Mouse (Mus musculus): ENCODE data around the gene Spata31d1b.
"Not testable (repeated sequence)": the region's sequence is repeated elsewhere in the genome, so short reads cannot be mapped to it uniquely, and the experiment has no call there.

The Spata31d1b gene

DNA sequence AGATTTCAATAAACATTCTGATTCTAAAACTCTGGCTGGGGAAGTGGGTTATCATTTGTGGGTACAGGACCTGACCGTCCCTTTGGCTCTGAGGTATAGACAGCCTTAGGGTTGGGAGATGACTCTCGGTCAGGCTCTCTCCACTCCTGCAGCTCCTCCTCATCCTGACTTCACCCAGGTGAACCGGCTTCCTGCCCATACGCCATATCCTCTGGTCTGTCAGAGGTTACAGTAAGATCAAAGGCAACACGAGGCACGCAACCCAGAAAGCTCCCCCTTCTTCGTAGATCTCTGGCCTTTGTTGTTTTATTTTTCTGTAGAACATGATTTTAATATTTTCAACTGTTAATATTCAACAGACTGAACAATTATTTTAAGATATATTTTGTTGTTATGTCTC lies 16.3 kb upstream of the Spata31d1b start:
- DNase-seq (ENCODE audit: low spot score), result no peak

DNA sequence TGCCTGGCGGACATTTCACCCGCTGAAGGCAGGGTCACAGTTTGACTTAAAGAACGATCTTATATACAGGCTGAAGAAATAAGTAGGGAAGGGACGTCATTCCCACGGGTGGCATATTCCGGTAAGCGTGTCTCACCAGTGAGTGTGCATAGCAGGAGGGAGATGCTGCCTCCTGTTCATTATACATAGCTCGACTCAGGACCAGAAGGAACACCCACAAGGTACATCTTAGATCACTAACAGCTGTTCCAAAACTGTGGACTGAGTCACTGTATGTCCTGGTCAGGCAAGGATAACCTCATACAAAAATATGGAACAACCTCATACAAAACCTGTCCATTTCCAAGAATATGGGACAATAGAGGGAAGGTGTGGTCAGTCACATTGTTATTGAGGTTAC lies 13.0 kb upstream of the Spata31d1b start:
- DNase-seq (ENCODE audit: low spot score), result no peak

- not testable (repeated sequence) for DNase-seq (ENCODE audit: low spot score)
Measured at GRCm38 (mm10) chr13:59700137-59700536, 11.9 kb upstream of the Spata31d1b start.

DNA sequence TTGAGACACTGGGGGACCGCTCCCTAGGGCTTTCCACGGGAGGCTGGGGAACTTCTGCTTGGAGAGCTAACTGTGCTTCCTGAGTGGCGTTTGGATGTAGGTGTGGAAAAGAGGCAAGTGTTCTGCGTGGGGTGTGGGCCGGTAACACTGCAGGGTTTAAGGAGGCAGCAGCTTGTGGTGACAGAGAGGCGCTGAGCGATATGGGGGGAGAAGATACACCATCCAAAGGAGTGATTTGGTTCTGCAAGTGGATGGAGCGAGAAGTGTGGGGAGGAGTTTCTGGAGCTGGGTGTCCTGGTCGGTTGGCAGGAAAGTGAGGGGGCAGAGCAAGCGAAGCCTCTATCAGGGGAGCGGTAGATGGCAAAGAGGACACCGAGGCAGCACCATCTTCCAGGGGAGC lies 8.6 kb upstream of the Spata31d1b start:
- DNase-seq (ENCODE audit: low spot score), result no peak

- no peak for DNase-seq (ENCODE audit: low spot score)
Measured at GRCm38 (mm10) chr13:59704562-59704961, 7.5 kb upstream of the Spata31d1b start.

- DNase-seq (ENCODE audit: low spot score), result no peak
Measured at GRCm38 (mm10) chr13:59710230-59710629, 1.9 kb upstream of the Spata31d1b start, which contains the start of gene Spata31d1a. Gene Spata31d1a (minus strand): TSS chr13:59710330.

- no peak for DNase-seq (ENCODE audit: low spot score)
Measured at GRCm38 (mm10) chr13:59713710-59714109, 1.6 kb downstream of the Spata31d1b start.

DNA sequence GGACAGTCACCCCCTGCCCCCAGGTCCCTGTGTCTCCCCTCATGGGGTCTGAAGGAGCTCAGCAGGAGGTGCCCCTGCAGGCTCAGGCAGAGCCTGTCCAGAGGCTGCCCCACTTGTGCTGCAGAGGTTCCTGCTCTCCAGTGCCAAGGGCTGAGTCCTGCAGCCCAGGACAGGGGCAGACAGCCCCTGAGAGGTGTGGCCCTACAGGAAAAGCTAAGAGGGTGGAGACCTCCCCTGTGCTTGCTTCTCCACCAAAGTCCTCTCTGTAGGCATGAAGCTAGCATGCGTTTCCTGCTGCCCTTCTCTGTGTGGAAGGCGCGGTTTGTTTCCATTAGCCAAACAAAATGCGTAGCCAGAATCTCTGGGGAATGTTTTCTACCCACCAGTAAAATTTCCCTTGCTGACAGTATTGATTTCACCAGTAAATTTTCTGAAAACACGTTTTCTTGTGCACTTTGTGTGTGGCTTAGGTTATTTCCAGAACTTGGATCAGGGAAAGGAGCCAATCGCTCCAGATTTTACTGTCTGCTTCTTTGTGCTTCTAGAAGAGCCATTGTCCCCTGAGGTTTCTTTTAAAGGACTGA lies 6.9 kb downstream of the Spata31d1b start:
- not testable (repeated sequence) for DNase-seq (ENCODE audit: low spot score)

DNA sequence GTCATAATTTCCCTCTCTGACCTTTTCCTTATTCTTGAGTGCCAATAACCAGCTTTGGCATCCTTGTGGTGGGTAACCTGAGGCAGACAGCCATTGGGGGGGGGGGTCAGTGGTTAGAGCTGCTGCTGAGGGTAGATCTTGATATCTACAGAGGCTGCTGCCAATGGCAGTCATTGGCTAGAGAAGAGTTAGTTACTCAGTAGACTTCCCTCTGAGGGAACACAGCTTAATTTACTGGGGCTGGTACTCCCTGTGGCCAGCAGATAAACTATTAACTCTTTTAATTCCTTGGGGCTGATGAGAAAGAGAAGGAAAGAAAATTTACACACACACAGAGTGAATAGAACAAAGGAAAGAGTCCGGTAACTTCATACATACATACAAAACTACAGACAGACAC lies 7.4 kb downstream of the Spata31d1b start:
- no peak for DNase-seq (ENCODE audit: low spot score)

- not testable (repeated sequence) for DNase-seq (ENCODE audit: low spot score)
Measured at GRCm38 (mm10) chr13:59722089-59722488, 10.0 kb downstream of the Spata31d1b start.

- no peak for DNase-seq (ENCODE audit: low spot score)
Measured at GRCm38 (mm10) chr13:59726139-59726867, 14.2 kb downstream of the Spata31d1b start.

GRCm38 (mm10) chr13:59728378-59729093 lies 16.5 kb downstream of the Spata31d1b start:
- peak; percentile 71 for DNase-seq (ENCODE audit: low spot score)

DNA sequence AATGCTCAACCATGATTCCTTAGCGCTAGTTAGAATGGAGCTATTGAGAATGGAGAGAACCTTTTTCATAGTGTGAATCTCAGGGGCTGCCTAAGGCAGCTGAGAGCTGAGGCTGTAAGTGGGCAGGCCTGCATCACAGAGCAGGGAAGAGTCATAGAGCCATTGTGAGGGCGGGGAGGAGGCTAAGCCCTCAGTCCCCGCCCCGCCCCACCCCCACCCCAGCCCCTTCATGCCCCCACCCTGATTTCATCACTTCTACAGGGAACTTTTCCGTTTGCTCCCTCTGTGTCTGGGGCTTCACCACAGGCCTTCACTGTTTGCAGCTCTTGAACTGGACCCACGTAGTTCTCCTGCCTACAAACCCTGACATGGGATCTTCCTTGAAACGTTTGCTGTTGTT lies 19.6 kb downstream of the Spata31d1b start, which contains the start of gene Spata31d1d:
Gene Spata31d1d (minus strand): TSS at position 101 of the 400 bp plus-strand sequence.
- DNase-seq (ENCODE audit: low spot score), result no peak

- DNase-seq (ENCODE audit: low spot score), result no peak
Measured at GRCm38 (mm10) chr13:59733936-59734335, 21.9 kb downstream of the Spata31d1b start.

GRCm38 (mm10) chr13:59734347-59734746 lies 22.3 kb downstream of the Spata31d1b start:
- DNase-seq (ENCODE audit: low spot score), result not testable (repeated sequence)

DNA sequence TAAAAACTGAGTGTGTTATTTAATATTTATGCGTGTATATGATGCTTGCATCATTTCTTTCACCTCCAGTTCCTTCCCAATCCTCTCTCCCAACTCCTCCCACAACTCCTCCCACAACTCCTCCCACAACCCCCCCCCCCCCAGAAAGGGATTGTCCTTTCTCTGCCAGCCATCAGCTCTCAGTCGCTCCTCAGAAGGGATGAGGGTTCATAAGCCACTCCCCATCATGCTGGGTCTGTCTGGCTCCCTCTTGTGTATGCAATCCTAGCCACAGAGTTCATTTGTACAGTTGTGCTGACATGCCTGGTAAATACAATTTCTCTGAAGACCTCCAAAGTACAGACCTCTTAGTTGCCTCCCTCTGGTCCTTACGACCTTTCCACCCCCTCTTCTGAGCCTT lies 23.1 kb downstream of the Spata31d1b start:
- DNase-seq (ENCODE audit: low spot score), result no peak

DNA sequence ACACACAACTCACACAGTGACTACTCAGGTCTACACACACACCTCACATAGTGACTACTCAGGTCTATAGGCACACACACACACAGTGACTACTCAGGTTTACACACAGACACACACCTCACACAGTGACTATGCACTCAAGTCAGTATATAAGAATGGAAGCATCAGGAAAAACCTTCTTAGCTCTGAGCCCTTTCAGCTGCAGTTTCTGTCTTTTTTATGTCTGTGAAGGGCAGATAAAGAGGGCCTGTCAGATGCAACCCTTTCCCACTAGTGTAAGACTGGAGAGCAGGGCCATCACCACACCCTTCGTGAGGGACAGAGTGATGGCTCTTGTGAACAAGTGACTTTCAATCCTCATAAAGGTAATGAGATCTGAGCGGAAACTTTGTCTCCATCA lies 26.4 kb downstream of the Spata31d1b start:
- DNase-seq (ENCODE audit: low spot score), result no peak

DNA sequence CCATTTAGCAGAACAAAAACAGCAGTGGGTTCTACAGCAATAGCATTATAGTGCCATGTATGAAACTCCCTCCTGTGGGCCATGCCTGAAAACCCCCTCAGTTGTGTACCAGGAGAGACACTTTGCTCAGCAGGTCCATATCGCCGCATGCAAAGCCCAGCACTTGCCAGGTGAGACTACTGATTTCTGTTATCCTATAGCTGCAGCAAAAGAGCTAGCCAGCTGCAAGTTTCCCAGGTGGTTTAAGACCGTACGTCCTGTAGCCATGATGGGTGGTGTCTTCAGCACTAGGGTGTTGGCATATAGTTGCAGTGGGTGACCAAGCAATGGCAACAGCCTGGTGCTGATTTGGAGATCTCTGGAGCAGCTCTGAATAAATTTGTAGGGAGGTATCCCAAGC lies 27.3 kb downstream of the Spata31d1b start:
- DNase-seq (ENCODE audit: low spot score), result no peak

DNA sequence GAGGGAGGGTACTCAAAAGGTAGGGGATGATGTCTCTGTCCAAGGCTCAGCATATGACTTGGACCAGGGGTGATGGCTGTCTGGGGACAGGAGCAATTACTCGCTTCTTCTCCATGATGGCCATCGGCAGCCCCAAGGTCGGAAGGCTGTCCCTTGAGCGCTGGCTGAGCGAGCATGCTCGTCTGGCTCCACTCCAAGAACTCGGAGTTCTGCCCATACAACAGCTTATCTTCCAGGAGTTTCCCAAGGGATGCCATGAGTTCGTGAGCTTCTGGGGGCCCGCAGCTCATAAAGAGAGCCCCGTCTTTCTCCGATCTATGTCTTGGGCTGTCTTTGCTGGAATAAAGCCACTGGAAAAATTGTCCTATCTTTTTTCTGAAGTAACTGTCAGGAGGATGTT lies 29.0 kb downstream of the Spata31d1b start:
- DNase-seq (ENCODE audit: low spot score), result peak; percentile 36

DNA sequence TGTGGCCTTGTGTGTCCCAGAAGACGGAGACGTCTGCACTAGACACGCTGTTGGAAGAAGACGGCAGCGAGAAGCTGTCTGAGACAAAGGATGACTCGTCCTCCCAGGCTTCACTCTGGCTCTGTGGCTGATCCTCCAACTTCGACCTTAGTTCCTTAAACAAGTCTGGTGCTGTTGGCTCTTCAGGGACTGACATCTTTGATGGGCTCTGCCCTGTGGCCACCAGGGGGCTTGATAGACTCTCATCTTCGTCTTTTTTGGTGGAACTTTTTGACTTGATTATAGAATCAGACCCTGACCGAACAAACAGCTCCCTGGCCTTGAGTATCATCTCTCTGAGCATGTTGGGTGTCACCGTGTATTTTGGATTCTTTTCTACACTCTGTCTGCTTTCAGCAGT lies 29.6 kb downstream of the Spata31d1b start:
- DNase-seq (ENCODE audit: low spot score), result no peak

DNA sequence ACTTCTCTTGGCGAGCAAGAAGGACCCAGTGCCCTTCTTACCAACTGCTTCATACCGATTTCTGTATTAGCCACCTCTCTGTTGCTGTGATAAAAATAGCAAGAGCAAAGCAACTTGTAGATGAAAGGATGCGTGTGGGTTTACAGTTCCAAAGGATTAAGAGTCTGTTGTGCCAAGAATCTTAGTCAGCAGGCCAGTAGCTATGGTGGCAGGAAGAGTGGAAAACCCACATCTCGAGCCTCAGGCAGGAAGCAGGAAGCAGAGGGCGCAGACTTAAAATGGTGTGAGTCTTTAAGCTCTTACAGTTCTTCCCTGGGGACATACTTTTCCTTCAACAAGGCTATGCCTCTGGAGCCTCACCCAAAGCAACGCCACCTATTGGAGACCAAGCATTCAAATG lies 33.4 kb downstream of the Spata31d1b start:
- DNase-seq (ENCODE audit: low spot score), result no peak

- DNase-seq (ENCODE audit: low spot score), result no peak
Measured at GRCm38 (mm10) chr13:59746164-59746563, 34.1 kb downstream of the Spata31d1b start.

DNA sequence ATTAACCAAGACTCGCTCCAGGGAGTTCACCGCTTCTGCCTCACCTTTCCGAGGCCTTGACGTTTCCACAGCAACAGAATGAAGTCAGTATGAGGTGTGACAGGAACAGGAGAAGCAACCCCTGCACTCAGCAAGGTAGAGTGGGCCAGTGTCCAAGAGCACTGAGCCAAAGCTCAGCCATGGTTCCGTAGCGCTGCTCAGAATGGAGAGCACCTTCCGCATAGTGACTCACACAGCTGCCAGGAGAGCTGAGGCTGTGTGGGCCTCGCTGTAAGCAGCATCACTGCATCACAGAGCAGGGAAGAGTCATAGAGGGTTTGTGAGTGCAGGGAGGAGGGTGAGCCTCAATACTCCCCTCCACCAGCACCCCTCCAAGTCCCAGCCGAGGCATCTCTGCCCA lies 34.6 kb downstream of the Spata31d1b start, which contains the start of gene 1700014D04Rik:
Gene 1700014D04Rik (minus strand): TSS at position 42 of the 400 bp plus-strand sequence.
- no peak for DNase-seq (ENCODE audit: low spot score)

Data from ovary, postnatal 36 days (tissue).